Mouse (Mus musculus) C2C12 (cell line): ENCODE measurements around the gene 2010300C02Rik. TPM values are rescaled to one million over a fixed set of nuclear protein-coding genes. Genes with fewer than 3 reads are reported as not detected.
"Not testable (repeated sequence)": the region's sequence is repeated elsewhere in the genome, so short reads cannot be mapped to it uniquely, and the experiment has no call there.

Experiments
- H3K27me3 ChIP-seq: one replicate; pipeline ENCODE4 v1.6.1; 2011; ENCODE audit not compliant: control insufficient read depth, insufficient read depth, insufficient read length
- H3K36me3 ChIP-seq: one replicate; pipeline ENCODE4 v1.6.1; 2011; ENCODE audit not compliant: control insufficient read depth, insufficient read depth
- H3K4me3 ChIP-seq: one replicate; pipeline ENCODE4 v1.5.1; 2011; ENCODE audit warnings: mild to moderate bottlenecking, control low read depth; ENCODE audit not compliant: poor library complexity, insufficient read depth, severe bottlenecking
- H3K79me2 ChIP-seq: one replicate; pipeline ENCODE4 v1.6.1; 2011; ENCODE audit not compliant: control insufficient read depth, insufficient read depth
- H3K79me3 ChIP-seq: one replicate; pipeline ENCODE4 v1.6.1; 2011; ENCODE audit warnings: low read depth, control low read depth
- H3ac ChIP-seq: one replicate; pipeline ENCODE3; 2011; ENCODE audit warnings: low read depth; ENCODE audit not compliant: control insufficient read depth, insufficient read length
- CEBPB ChIP-seq: IDR thresholded peaks from one replicate; pipeline ENCODE4 v1.6.1; 2011; ENCODE audit warnings: low read depth, mild to moderate bottlenecking, control low read depth, moderate library complexity
- CTCF ChIP-seq: IDR thresholded peaks from one replicate; pipeline ENCODE4 v1.5.1; 2011; ENCODE audit not compliant: control insufficient read depth, insufficient read depth, insufficient read length
- FOSL1 ChIP-seq: IDR thresholded peaks from one replicate; pipeline ENCODE4 v1.8.0; 2011; ENCODE audit warnings: mild to moderate bottlenecking, low read length; ENCODE audit not compliant: poor library complexity, insufficient read depth, severe bottlenecking
- MAX ChIP-seq: IDR thresholded peaks from one replicate; pipeline ENCODE4 v1.6.1; 2011; ENCODE audit warnings: mild to moderate bottlenecking, control low read depth
- MYOD1 ChIP-seq: IDR thresholded peaks from one replicate; pipeline ENCODE4 v1.6.1; 2011; ENCODE audit warnings: low read depth; ENCODE audit not compliant: control insufficient read depth, insufficient read length
- MYOG ChIP-seq: IDR thresholded peaks from one replicate; pipeline ENCODE4 v1.6.1; 2011; ENCODE audit not compliant: control insufficient read depth, insufficient read length; ENCODE audit errors: extremely low read depth
- USF1 ChIP-seq: IDR thresholded peaks from one replicate; pipeline ENCODE4 v1.6.1; 2011; ENCODE audit warnings: low read depth, mild to moderate bottlenecking, control low read depth, moderate library complexity
- polyA plus RNA-seq: library from polyadenylated mRNA; unstranded; fragments of >200 nt; fragmentation: generic; extraction: Trizol; gene quantifications from one replicate; pipeline ENCODE4 v1.2.1, GENCODE M21; 2012; ENCODE audit warnings: missing spikeins

2010300C02Rik gene
- polyA plus RNA-seq, 1 experiment, result not detected

DNA sequence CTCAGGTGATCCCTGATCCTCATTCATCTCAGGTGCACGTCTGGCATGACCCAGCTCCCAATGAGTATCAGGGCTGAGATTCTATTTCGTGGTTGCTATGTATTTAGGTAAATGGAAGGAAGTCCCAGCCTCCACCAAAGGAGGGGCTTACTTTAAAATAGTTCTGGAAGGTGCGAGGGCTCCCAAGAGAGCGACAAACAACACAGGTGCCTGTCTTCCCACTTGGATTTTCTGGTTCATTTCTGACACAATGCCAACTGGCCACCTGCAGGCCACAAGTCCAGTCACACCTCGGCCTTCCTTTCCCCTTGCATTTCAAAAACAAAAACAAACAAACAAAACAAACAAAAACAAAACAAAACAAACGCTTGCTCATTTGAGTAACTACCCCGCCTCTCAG is 1.4 kb downstream of the 2010300C02Rik start:
- Histone ChIP-seq H3K27me3 (peaks cover 24% of the 10 kb centered on the region), H3K79me3 (no peaks in the 10 kb centered on the region), H3K4me3 (no peak overlapping the region), H3K79me2 (no peaks in the 10 kb centered on the region), H3ac (no peak overlapping the region), H3K36me3 (no peaks in the 10 kb centered on the region)
- no peak for TF ChIP-seq USF1
- no peak for TF ChIP-seq MYOG
- no peak for TF ChIP-seq CTCF
- TF ChIP-seq MYOD1, result no peak
- TF ChIP-seq CEBPB, result no peak

DNA sequence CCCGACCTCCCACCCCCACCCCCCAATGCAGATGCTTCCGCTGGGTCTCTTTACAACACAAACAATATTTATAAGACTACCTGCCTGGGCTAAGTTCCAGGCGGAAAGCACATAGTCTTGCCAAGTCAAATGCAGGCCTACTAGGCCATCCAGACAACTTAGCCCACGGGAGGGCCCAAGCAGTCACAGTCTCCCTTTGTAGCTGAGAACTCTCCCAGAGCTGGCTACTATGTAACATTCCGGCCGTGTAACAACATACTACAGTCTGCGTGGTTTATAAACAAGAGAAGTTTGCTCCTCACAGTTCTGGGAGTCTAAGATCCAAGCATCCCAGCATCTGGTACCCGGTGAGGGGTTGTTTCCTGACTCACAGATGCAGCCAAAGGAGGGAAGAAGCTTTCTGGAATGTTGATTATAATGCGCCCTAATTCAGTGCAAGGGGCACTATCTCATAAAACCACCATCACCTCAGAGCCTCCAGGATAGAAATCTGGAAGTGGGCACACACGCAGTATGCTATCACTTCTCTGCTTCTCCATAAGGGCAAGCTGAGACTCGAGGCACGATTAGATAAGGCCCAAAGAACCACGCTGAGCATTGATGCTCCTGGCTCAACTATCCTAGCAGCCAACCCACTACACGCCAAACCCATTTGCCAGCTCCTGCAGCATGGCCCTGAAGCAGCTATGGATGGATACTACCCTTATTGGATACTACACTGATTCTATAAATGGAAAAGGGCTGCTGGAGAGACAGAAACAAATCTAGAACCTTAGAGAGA is 2.3 kb downstream of the 2010300C02Rik start:
- TF ChIP-seq CTCF (no peak), MYOG (no peak), CEBPB (no peak), MYOD1 (no peak), FOSL1 (no peak), MAX (no peak), USF1 (no peak)
- Histone ChIP-seq H3K79me2 (no peaks in the 10 kb centered on the region), H3K27me3 (peaks cover 24% of the 10 kb centered on the region), H3ac (no peak overlapping the region), H3K79me3 (no peaks in the 10 kb centered on the region), H3K36me3 (no peaks in the 10 kb centered on the region), H3K4me3 (no peak overlapping the region)

DNA sequence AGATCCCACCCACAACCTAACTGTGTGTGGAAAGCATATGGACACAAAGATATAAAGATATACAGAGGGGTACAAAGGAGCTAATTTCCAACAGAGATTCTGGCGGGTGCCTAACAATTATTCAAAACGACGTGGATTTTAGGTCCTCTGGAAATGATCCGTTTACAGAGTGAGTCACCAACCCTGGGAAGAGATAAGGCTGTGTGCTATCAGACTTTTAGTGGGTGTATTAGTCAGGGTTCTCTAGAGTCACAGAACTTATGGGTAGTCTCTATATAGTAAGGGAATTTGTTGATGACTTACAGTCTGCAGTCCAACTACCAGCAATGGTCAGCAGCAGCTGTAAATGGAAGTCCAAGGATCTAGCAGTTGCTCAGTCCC is 7.5 kb downstream of the 2010300C02Rik start:
- not testable (repeated sequence) for H3K36me3 ChIP-seq, H3K27me3 ChIP-seq, H3K79me3 ChIP-seq, H3ac ChIP-seq, H3K79me2 ChIP-seq, H3K4me3 ChIP-seq

DNA sequence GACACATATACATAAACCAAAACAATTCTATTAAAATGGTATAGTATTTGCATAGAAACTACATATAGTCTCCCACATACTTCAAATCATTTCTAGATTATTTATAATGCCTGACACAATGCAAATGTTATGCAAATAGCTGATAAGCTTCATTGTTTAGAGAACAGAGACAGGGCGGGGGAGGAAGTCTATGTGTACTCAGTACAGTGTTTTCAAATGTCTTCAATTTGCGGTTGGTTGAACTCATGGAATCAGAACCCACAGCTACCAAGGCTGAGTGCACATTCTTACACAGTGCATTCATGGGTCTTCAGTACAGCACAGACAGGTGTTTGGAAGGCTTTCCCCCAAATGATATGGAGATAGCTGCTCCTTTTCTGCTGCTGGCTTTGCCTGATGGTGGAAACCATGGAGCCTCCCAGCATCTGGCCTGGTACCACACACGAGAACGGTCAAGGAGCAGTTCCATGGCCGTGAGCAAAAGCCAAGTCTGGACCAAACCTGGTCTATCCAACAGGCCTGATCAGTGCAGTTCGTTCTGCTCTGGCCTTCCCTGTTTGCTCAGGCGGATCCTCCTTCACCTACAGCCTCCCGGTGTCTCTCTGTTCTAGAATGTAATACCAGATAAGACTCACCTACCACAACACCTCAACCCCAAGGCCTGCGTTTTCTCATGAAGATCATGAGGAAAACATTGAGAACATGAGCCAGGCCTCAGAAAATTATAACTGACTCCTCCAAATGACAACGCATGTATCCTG is 8.1 kb downstream of the 2010300C02Rik start:
- TF ChIP-seq FOSL1, result no peak
- TF ChIP-seq MYOG, result no peak
- no peak for TF ChIP-seq CEBPB
- TF ChIP-seq CTCF, result no peak
- TF ChIP-seq MAX, result no peak
- no peak for TF ChIP-seq USF1
- TF ChIP-seq MYOD1, result no peak
- Histone ChIP-seq H3K4me3 (no peak overlapping the region), H3K79me2 (no peaks in the 10 kb centered on the region), H3ac (no peak overlapping the region), H3K79me3 (no peaks in the 10 kb centered on the region), H3K27me3 (no peaks in the 10 kb centered on the region), H3K36me3 (no peaks in the 10 kb centered on the region)

DNA sequence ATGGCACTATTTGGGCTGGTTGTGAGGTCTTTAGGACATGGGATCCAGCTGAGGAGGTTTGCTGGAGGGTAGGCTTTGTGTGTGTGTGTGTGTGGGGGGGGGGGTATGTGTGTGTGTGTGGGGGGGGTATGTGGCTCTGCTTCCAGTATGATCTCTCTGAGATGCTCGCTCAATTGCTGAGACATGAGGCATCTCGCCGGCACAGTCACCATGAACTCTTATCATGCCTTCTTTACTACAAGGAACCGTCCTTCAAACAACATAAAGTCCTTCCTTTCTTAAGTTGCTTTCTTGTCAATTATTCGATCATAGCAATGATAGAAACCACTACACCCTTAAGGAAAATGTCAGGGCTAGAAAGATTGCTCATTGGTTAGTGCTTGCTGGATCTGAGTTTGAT is 8.8 kb downstream of the 2010300C02Rik start:
- Histone ChIP-seq H3K79me3 (no peaks in the 10 kb centered on the region), H3K36me3 (no peaks in the 10 kb centered on the region), H3K79me2 (no peaks in the 10 kb centered on the region), H3K4me3 (no peak overlapping the region), H3K27me3 (no peaks in the 10 kb centered on the region), H3ac (no peak overlapping the region)
- TF ChIP-seq MAX (no peak), MYOD1 (no peak), CTCF (no peak), CEBPB (no peak), MYOG (no peak), USF1 (no peak)

DNA sequence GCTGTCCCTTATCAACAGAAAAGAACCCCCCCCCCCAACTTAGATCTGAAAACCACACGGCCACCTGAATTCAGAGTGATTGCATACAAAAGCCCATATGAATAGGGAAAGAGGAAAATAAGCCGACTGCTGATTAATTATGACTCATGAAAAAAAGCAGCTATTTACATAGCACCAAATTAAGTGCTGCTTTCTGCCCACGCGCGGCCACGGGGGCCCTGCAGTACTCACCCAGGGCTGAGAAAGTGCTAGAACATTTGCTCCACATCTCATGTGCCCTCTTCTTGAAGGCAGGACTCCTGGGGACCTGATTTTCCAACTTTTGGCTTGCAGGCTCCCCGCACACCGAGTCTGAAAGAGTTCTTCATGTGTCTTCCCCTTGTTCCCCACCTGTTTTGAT is 10.1 kb downstream of the 2010300C02Rik start:
- H3ac ChIP-seq, result no peak overlapping the region
- no peaks in the 10 kb centered on the region for H3K27me3 ChIP-seq
- H3K79me2 ChIP-seq, result no peaks in the 10 kb centered on the region
- no peaks in the 10 kb centered on the region for H3K79me3 ChIP-seq
- H3K36me3 ChIP-seq, result no peaks in the 10 kb centered on the region
- no peak overlapping the region for H3K4me3 ChIP-seq
- no peak for TF ChIP-seq MAX
- TF ChIP-seq CTCF, result no peak
- TF ChIP-seq FOSL1, result no peak
- no peak for TF ChIP-seq MYOD1
- no peak for TF ChIP-seq MYOG
- TF ChIP-seq USF1, result no peak
- no peak for TF ChIP-seq CEBPB
